Mouse (Mus musculus) forebrain, embryonic 13.5 days (tissue): ENCODE measurements around the gene Pafah2. TPM values are rescaled to one million over a fixed set of nuclear protein-coding genes. Genes with fewer than 3 reads are reported as not detected.
A peak's percentile ranks its signal among the peaks of the same experiment; 100 is the strongest.

Experiments used
- ATAC-seq: fragments of 200-750 bp; cut with Nextera tagmentation; 2 replicates; pipeline ENCODE4 v1.8.0; 2017
- H3K27ac ChIP-seq: fragments of 300-500 bp; sonication (generic); 2 replicates; pipeline ENCODE4 v1.5.1; 2015; ENCODE audit warnings: inconsistent platforms, mild to moderate bottlenecking, moderate library complexity
- H3K27me3 ChIP-seq: fragments of 300-500 bp; sonication (generic); 2 replicates; pipeline ENCODE4 v1.6.1; 2015; ENCODE audit warnings: mild to moderate bottlenecking, inconsistent platforms
- H3K36me3 ChIP-seq: fragments of 300-500 bp; sonication (generic); 2 replicates; pipeline ENCODE4 v1.6.1; 2015; ENCODE audit warnings: mild to moderate bottlenecking, inconsistent platforms; ENCODE audit not compliant: poor library complexity, severe bottlenecking
- H3K4me1 ChIP-seq: fragments of 300-500 bp; sonication (generic); 2 replicates; pipeline ENCODE4 v1.6.1; 2015; ENCODE audit warnings: inconsistent platforms
- H3K4me2 ChIP-seq: fragments of 300-500 bp; sonication (generic); 2 replicates; pipeline ENCODE4 v1.6.1; 2015; ENCODE audit warnings: inconsistent platforms, mild to moderate bottlenecking, moderate library complexity
- H3K4me3 ChIP-seq: fragments of 300-500 bp; sonication (generic); 2 replicates; pipeline ENCODE4 v1.5.1; 2015; ENCODE audit warnings: mild to moderate bottlenecking, inconsistent platforms
- H3K9ac ChIP-seq: fragments of 300-500 bp; sonication (generic); 2 replicates; pipeline ENCODE4 v1.6.1; 2015; ENCODE audit warnings: mild to moderate bottlenecking, inconsistent platforms
- H3K9me3 ChIP-seq: fragments of 300-500 bp; sonication (generic); replicated peaks from 2 replicates; pipeline ENCODE4 v1.6.1; 2016; ENCODE audit warnings: inconsistent platforms
- WGBS: fragments of 180-500 bp; shearing (Covaris S2); methylation state at CpG from one replicate; pipeline ENCODE4 v1.1.7; 2015; 5-methylcytosine and 5-hydroxymethylcytosine counted together
- polyA plus RNA-seq: library from polyadenylated mRNA; unstranded; fragments of >200 nt; fragmentation: Nextera tagmentation; extraction: Ambion mirVana; gene quantifications from 2 replicates; pipeline ENCODE4 v1.2.1, GENCODE M21; 2015

Pafah2 gene
- polyA plus RNA-seq, 1 experiment from 2014 or later: 6.3 TPM

GRCm38 (mm10) chr4:134436185-134436584 is 40.1 kb downstream of the Pafah2 start:
- WGBS: 56% methylated on average over 7 of the region's 7 CpGs
- Histone ChIP-seq H3K4me2 (no peak overlapping the region), H3K27ac (no peak overlapping the region), H3K36me3 (no peaks in the 10 kb centered on the region), H3K4me3 (no peak overlapping the region), H3K9ac (no peak overlapping the region), H3K27me3 (no peaks in the 10 kb centered on the region), H3K9me3 (no peaks in the 10 kb centered on the region), H3K4me1 (peaks cover 8% of the 10 kb centered on the region)
- no peak for ATAC-seq

GRCm38 (mm10) chr4:134436659-134437058 is 40.5 kb downstream of the Pafah2 start:
- no peak for ATAC-seq
- H3K9me3 ChIP-seq: no peaks in the 10 kb centered on the region
- H3K9ac ChIP-seq: no peak overlapping the region
- 70% methylated on average over 10 of the region's 10 CpGs for WGBS
- H3K27ac ChIP-seq: no peak overlapping the region
- H3K36me3 ChIP-seq: no peaks in the 10 kb centered on the region
- H3K4me2 ChIP-seq: no peak overlapping the region
- H3K4me3 ChIP-seq: no peak overlapping the region
- H3K27me3 ChIP-seq: no peaks in the 10 kb centered on the region
- peaks cover 5% of the 10 kb centered on the region; the same call in 1 of the 2 replicates for H3K4me1 ChIP-seq

GRCm38 (mm10) chr4:134439119-134439518 is 43.0 kb downstream of the Pafah2 start:
- Histone ChIP-seq H3K4me2 (no peak overlapping the region), H3K27ac (no peak overlapping the region), H3K9ac (no peak overlapping the region), H3K9me3 (no peaks in the 10 kb centered on the region), H3K36me3 (no peaks in the 10 kb centered on the region), H3K4me3 (no peak overlapping the region), H3K27me3 (no peaks in the 10 kb centered on the region), H3K4me1 (no peaks in the 10 kb centered on the region)
- WGBS: 82% methylated on average over 3 of the region's 3 CpGs
- no peak for ATAC-seq

GRCm38 (mm10) chr4:134439919-134440318 is 43.8 kb downstream of the Pafah2 start:
- H3K4me1 ChIP-seq: no peaks in the 10 kb centered on the region
- no peak overlapping the region for H3K9ac ChIP-seq
- H3K4me2 ChIP-seq: no peak overlapping the region
- H3K27ac ChIP-seq: no peak overlapping the region
- H3K9me3 ChIP-seq: no peaks in the 10 kb centered on the region
- no peaks in the 10 kb centered on the region for H3K27me3 ChIP-seq
- H3K36me3 ChIP-seq: no peaks in the 10 kb centered on the region
- WGBS: 93% methylated on average over 4 of the region's 4 CpGs
- no peak for ATAC-seq
- no peak overlapping the region for H3K4me3 ChIP-seq

GRCm38 (mm10) chr4:134442216-134442615 is 46.1 kb downstream of the Pafah2 start:
- Histone ChIP-seq H3K9me3 (no peaks in the 10 kb centered on the region), H3K4me1 (peaks cover 9% of the 10 kb centered on the region; the same call in 1 of the 2 replicates), H3K27ac (no peak overlapping the region), H3K9ac (no peak overlapping the region), H3K4me2 (no peak overlapping the region), H3K36me3 (no peaks in the 10 kb centered on the region), H3K4me3 (no peak overlapping the region), H3K27me3 (no peaks in the 10 kb centered on the region)
- ATAC-seq: no peak
- 91% methylated on average over 4 of the region's 4 CpGs for WGBS

- H3K36me3 ChIP-seq: no peaks in the 10 kb centered on the region
- H3K4me3 ChIP-seq: no peak overlapping the region
- 48% methylated on average over 7 of the region's 7 CpGs for WGBS
- no peak overlapping the region for H3K9ac ChIP-seq
- H3K27ac ChIP-seq: no peak overlapping the region
- no peak for ATAC-seq
- no peaks in the 10 kb centered on the region for H3K9me3 ChIP-seq
- H3K4me1 ChIP-seq: peaks cover 17% of the 10 kb centered on the region
- no peaks in the 10 kb centered on the region for H3K27me3 ChIP-seq
- no peak overlapping the region for H3K4me2 ChIP-seq
These were observed 47.5 kb downstream of the Pafah2 start for GRCm38 (mm10) chr4:134443589-134443988.

GRCm38 (mm10) chr4:134444949-134445348 is 48.8 kb downstream of the Pafah2 start:
- peaks cover 31% of the 10 kb centered on the region for H3K4me1 ChIP-seq
- H3K4me3 ChIP-seq: no peak overlapping the region
- H3K9ac ChIP-seq: no peak overlapping the region
- no peaks in the 10 kb centered on the region for H3K36me3 ChIP-seq
- no peaks in the 10 kb centered on the region for H3K9me3 ChIP-seq
- no peak overlapping the region for H3K4me2 ChIP-seq
- H3K27ac ChIP-seq: peak overlapping the region; percentile 49
- 70% methylated on average over 7 of the region's 7 CpGs for WGBS
- no peaks in the 10 kb centered on the region for H3K27me3 ChIP-seq
- no peak for ATAC-seq

- WGBS: 73% methylated on average over 1 of the region's 1 CpGs
- H3K4me3 ChIP-seq: no peak overlapping the region
- H3K4me1 ChIP-seq: peaks cover 36% of the 10 kb centered on the region
- no peak for ATAC-seq
- H3K27ac ChIP-seq: no peak overlapping the region
- no peaks in the 10 kb centered on the region for H3K27me3 ChIP-seq
- 0 out of 2 replicates have a peak overlapping the region, but pooled peaks have one; percentile 26 for H3K9ac ChIP-seq
- H3K36me3 ChIP-seq: no peaks in the 10 kb centered on the region
- no peak overlapping the region for H3K4me2 ChIP-seq
- no peaks in the 10 kb centered on the region for H3K9me3 ChIP-seq
These were observed 49.4 kb downstream of the Pafah2 start for GRCm38 (mm10) chr4:134445489-134445888.

GRCm38 (mm10) chr4:134447966-134448365 is 51.8 kb downstream of the Pafah2 start:
- Histone ChIP-seq H3K4me1 (peaks cover 51% of the 10 kb centered on the region), H3K27ac (no peak overlapping the region), H3K9me3 (no peaks in the 10 kb centered on the region), H3K4me3 (no peak overlapping the region), H3K9ac (no peak overlapping the region), H3K27me3 (peaks cover 1% of the 10 kb centered on the region; the same call in 1 of the 2 replicates), H3K36me3 (no peaks in the 10 kb centered on the region), H3K4me2 (no peak overlapping the region)
- ATAC-seq: no peak
- 43% methylated on average over 23 of the region's 23 CpGs for WGBS

- WGBS: 14% methylated on average over 13 of the region's 13 CpGs
- Histone ChIP-seq H3K36me3 (no peaks in the 10 kb centered on the region), H3K4me3 (no peak overlapping the region; the same call in 1 of the 2 replicates), H3K4me1 (peaks cover 56% of the 10 kb centered on the region), H3K27ac (peak overlapping the region; percentile 94), H3K27me3 (peaks cover 11% of the 10 kb centered on the region), H3K4me2 (peak overlapping the region; percentile 38), H3K9ac (peak overlapping the region; percentile 51), H3K9me3 (no peaks in the 10 kb centered on the region)
- ATAC-seq: peak; percentile 77
These were observed 53.7 kb downstream of the Pafah2 start for GRCm38 (mm10) chr4:134449595-134450391.

GRCm38 (mm10) chr4:134450392-134451195 is 54.5 kb downstream of the Pafah2 start:
- Histone ChIP-seq H3K4me1 (peaks cover 56% of the 10 kb centered on the region), H3K9me3 (no peaks in the 10 kb centered on the region), H3K4me2 (peak overlapping the region; percentile 38), H3K4me3 (no peak overlapping the region; the same call in 1 of the 2 replicates), H3K27me3 (peaks cover 13% of the 10 kb centered on the region), H3K36me3 (no peaks in the 10 kb centered on the region), H3K27ac (peak overlapping the region; percentile 94), H3K9ac (peak overlapping the region; percentile 51)
- ATAC-seq: peak; percentile 55
- 11% methylated on average over 20 of the region's 20 CpGs for WGBS

- H3K4me2 ChIP-seq: no peak overlapping the region; the same call in 1 of the 2 replicates
- 46% methylated on average over 9 of the region's 9 CpGs for WGBS
- H3K36me3 ChIP-seq: no peaks in the 10 kb centered on the region
- peaks cover 47% of the 10 kb centered on the region for H3K4me1 ChIP-seq
- H3K9ac ChIP-seq: no peak overlapping the region
- peak overlapping the region; percentile 94 for H3K27ac ChIP-seq
- ATAC-seq: no peak
- no peak overlapping the region for H3K4me3 ChIP-seq
- no peaks in the 10 kb centered on the region for H3K9me3 ChIP-seq
- peaks cover 18% of the 10 kb centered on the region for H3K27me3 ChIP-seq
These were observed 55.4 kb downstream of the Pafah2 start for GRCm38 (mm10) chr4:134451484-134451883.
